ENCODE assay signal across 13 mouse cellular contexts in genomic region chr13:60748556-60748955, GRCm38 (mm10). TPM values are rescaled to one million over a fixed set of nuclear protein-coding genes. Genes with fewer than 3 reads are reported as not detected.
A peak's percentile ranks its signal among the peaks of the same experiment; 100 is the strongest.
DNase-seq lines count a peak whose midpoint lies in the region; ATAC-seq and TF ChIP-seq lines count a peak whose summit lies in the region.
"Had no signal": no experiment of that assay in that cellular context is flagged by ENCODE, and none has a peak within 500 bp of the region (broad histone marks: within the 10 kb centered on the region; RNA-seq: fewer than 3 reads in every experiment).

No protein-coding gene starts in this region.

- no peak overlapping the region for H3K4me3 ChIP-seq in hindbrain, postnatal 0 days (ENCODE audit: low read length)
- H3K4me3 ChIP-seq in hindbrain, embryonic 16.5 days (ENCODE audit: low read length): no peak overlapping the region
- no peak overlapping the region for H3K4me3 ChIP-seq in midbrain, embryonic 14.5 days (replicated peaks; ENCODE audit: low read depth, low read length)
- no peak overlapping the region for H3K4me3 ChIP-seq in midbrain, embryonic 16.5 days (ENCODE audit: low read depth, low read length)
- H3K4me3 ChIP-seq: megakaryocyte, embryonic 14.5 days had no signal

- H3K9ac ChIP-seq in hindbrain, postnatal 0 days (replicated peaks; ENCODE audit: low read length): no peak overlapping the region
- H3K9ac ChIP-seq in hindbrain, embryonic 16.5 days (ENCODE audit: low read depth, low read length): no peak overlapping the region
- no peak overlapping the region for H3K9ac ChIP-seq in midbrain, embryonic 14.5 days (replicated peaks; ENCODE audit: low read length)
- no peak overlapping the region for H3K9ac ChIP-seq in midbrain, embryonic 16.5 days (ENCODE audit: low read depth, low read length)

- H3K4me2 ChIP-seq in hindbrain, postnatal 0 days (ENCODE audit: low read depth, low read length): no peak overlapping the region
- H3K4me2 ChIP-seq in hindbrain, embryonic 16.5 days (ENCODE audit: low read length): no peak overlapping the region
- H3K4me2 ChIP-seq in midbrain, embryonic 14.5 days (ENCODE audit: low read length): no peak overlapping the region
- H3K4me2 ChIP-seq in midbrain, embryonic 16.5 days (ENCODE audit: low read length): no peak overlapping the region

- ATAC-seq in hindbrain, postnatal 0 days: 0 out of 2 replicates have a peak, but pooled peaks have one; percentile 15
- ATAC-seq in hindbrain, embryonic 16.5 days: no peak
- ATAC-seq in midbrain, embryonic 14.5 days (ENCODE audit: low FRiP score, low TSS enrichment): no peak
- no peak for ATAC-seq in midbrain, embryonic 16.5 days

- H3K4me1 ChIP-seq in hindbrain, postnatal 0 days (ENCODE audit: insufficient read depth, low read length): no peaks in the 10 kb centered on the region
- peaks cover 3% of the 10 kb centered on the region; the same call in 1 of the 2 replicates for H3K4me1 ChIP-seq in hindbrain, embryonic 16.5 days (ENCODE audit: control insufficient read depth, insufficient read depth, low read depth, low read length)
- 0 out of 2 replicates have a peak, but pooled peaks cover 3% of the 10 kb centered on the region for H3K4me1 ChIP-seq in midbrain, embryonic 14.5 days (ENCODE audit: control insufficient read depth, insufficient read depth, low read length)
- H3K4me1 ChIP-seq in midbrain, embryonic 16.5 days (ENCODE audit: control insufficient read depth, insufficient read depth, low read length): no peaks in the 10 kb centered on the region

- H3K9me3 ChIP-seq in hindbrain, postnatal 0 days (ENCODE audit: low read length): no peaks in the 10 kb centered on the region
- peaks cover 2% of the 10 kb centered on the region; the same call in 1 of the 2 replicates for H3K9me3 ChIP-seq in hindbrain, embryonic 16.5 days (ENCODE audit: control insufficient read depth, low read length)
- no peaks in the 10 kb centered on the region for H3K9me3 ChIP-seq in midbrain, embryonic 14.5 days (ENCODE audit: control insufficient read depth, low read length)
- H3K9me3 ChIP-seq in midbrain, embryonic 16.5 days (replicated peaks; ENCODE audit: control insufficient read depth, low read length, poor library complexity, severe bottlenecking): no peaks in the 10 kb centered on the region

- H3K27me3 ChIP-seq in hindbrain, postnatal 0 days (ENCODE audit: insufficient read depth, low read length): no peaks in the 10 kb centered on the region
- H3K27me3 ChIP-seq in hindbrain, embryonic 16.5 days (replicated peaks; ENCODE audit: control insufficient read depth, insufficient read depth, low read length): no peaks in the 10 kb centered on the region
- H3K27me3 ChIP-seq in midbrain, embryonic 14.5 days (ENCODE audit: control insufficient read depth, insufficient read depth, low read length): no peaks in the 10 kb centered on the region
- no peaks in the 10 kb centered on the region for H3K27me3 ChIP-seq in midbrain, embryonic 16.5 days (ENCODE audit: control insufficient read depth, insufficient read depth, low read depth, low read length)
- no peaks in the 10 kb centered on the region for H3K27me3 ChIP-seq in splenic B cell, adult 2 months (ENCODE audit: control insufficient read depth, insufficient read depth, low read length, poor library complexity, severe bottlenecking)
- H3K27me3 ChIP-seq: megakaryocyte, embryonic 14.5 days had no signal

- H3K36me3 ChIP-seq in hindbrain, postnatal 0 days (ENCODE audit: insufficient read depth, low read length): peaks cover 48% of the 10 kb centered on the region
- peaks cover 23% of the 10 kb centered on the region for H3K36me3 ChIP-seq in hindbrain, embryonic 16.5 days (ENCODE audit: control insufficient read depth, insufficient read depth, low read length)
- peaks cover 64% of the 10 kb centered on the region for H3K36me3 ChIP-seq in midbrain, embryonic 14.5 days (ENCODE audit: control insufficient read depth, insufficient read depth, low read length)
- H3K36me3 ChIP-seq in midbrain, embryonic 16.5 days (ENCODE audit: control insufficient read depth, insufficient read depth, low read length): peaks cover 41% of the 10 kb centered on the region
- no peaks in the 10 kb centered on the region for H3K36me3 ChIP-seq in splenic B cell, adult 2 months (ENCODE audit: control insufficient read depth, insufficient read depth, low read length, poor library complexity, severe bottlenecking)
- H3K36me3 ChIP-seq: G1E had no signal

- WGBS in hindbrain, postnatal 0 days: 84% methylated on average over 2 of the region's 2 CpGs
- 87% methylated on average over 2 of the region's 2 CpGs for WGBS in hindbrain, embryonic 16.5 days
- WGBS in midbrain, embryonic 14.5 days: 93% methylated on average over 2 of the region's 2 CpGs
- WGBS in midbrain, embryonic 16.5 days: 88% methylated on average over 2 of the region's 2 CpGs

- TF ChIP-seq CTCF in hindbrain, postnatal 0 days (IDR thresholded peaks at IDR 0.05; ENCODE audit: low read depth): peak; percentile 73

- H3K27ac ChIP-seq in hindbrain, postnatal 0 days: no peak overlapping the region
- H3K27ac ChIP-seq in hindbrain, embryonic 16.5 days (ENCODE audit: low read depth, low read length): no peak overlapping the region
- H3K27ac ChIP-seq in midbrain, embryonic 14.5 days (replicated peaks; ENCODE audit: low read depth, low read length): no peak overlapping the region
- H3K27ac ChIP-seq in midbrain, embryonic 16.5 days (ENCODE audit: low read length): no peak overlapping the region

- DNase-seq in hindbrain, postnatal 0 days (ENCODE audit: low spot score): peak; percentile 33
- DNase-seq in midbrain, embryonic 14.5 days: peak; percentile 44
- peak; percentile 46 for DNase-seq in brain, adult 2 months (ENCODE audit: low read depth, low spot score)
- DNase-seq in splenic B cell, adult 2 months (ENCODE audit: low read depth, low spot score): peak; percentile 7
- no peak for DNase-seq in adrenal gland, postnatal 4 days (ENCODE audit: low spot score in 2 of 2)
- no peak for DNase-seq in lung, adult 18-20 months
- DNase-seq: kidney, adult 8-10 months had no signal

RNA-seq across cellular contexts. Expression of gene BC051665, which starts 37.6 kb away (rescaled TPM):
- not detected in 2 replicates for total RNA-seq in hindbrain, postnatal 0 days (2014; rRNA removed)
- polyA plus RNA-seq in hindbrain, postnatal 0 days (2015; fragmentation: Nextera tagmentation; extraction: Ambion mirVana): not detected in 2 replicates
- not detected in 2 replicates for polyA plus RNA-seq in hindbrain, embryonic 16.5 days (2015; fragmentation: Nextera tagmentation; extraction: Ambion mirVana)
- not detected in 2 replicates for polyA plus RNA-seq in midbrain, embryonic 14.5 days (2014; fragmentation: Nextera tagmentation; extraction: Ambion mirVana)
- not detected in 2 replicates for polyA plus RNA-seq in midbrain, embryonic 16.5 days (2015; fragmentation: Nextera tagmentation; extraction: Ambion mirVana)
- total RNA-seq in adrenal gland, postnatal 4 days (2021): not detected
- total RNA-seq: G1E had no signal
- polyA plus RNA-seq: G1E; heart, embryonic 14.5 days; limb, embryonic 11.5 days had no signal

RNA-seq across cellular contexts. Expression of gene Ctsll3, which starts 54.1 kb away (rescaled TPM):
- not detected in 2 replicates for total RNA-seq in hindbrain, postnatal 0 days (2014; rRNA removed)
- not detected in 2 replicates for polyA plus RNA-seq in hindbrain, postnatal 0 days (2015; fragmentation: Nextera tagmentation; extraction: Ambion mirVana)
- polyA plus RNA-seq in hindbrain, embryonic 16.5 days (2015; fragmentation: Nextera tagmentation; extraction: Ambion mirVana): not detected in 2 replicates
- not detected in 2 replicates for polyA plus RNA-seq in midbrain, embryonic 14.5 days (2014; fragmentation: Nextera tagmentation; extraction: Ambion mirVana)
- polyA plus RNA-seq in midbrain, embryonic 16.5 days (2015; fragmentation: Nextera tagmentation; extraction: Ambion mirVana): not detected in 2 replicates
- total RNA-seq in adrenal gland, postnatal 4 days (2021): not detected
- total RNA-seq: G1E had no signal
- polyA plus RNA-seq: G1E; heart, embryonic 14.5 days; limb, embryonic 11.5 days had no signal

Comparison
In these comparisons a context has a peak if more than half of its experiments do, and no peak if none do; other contexts are left out.
1. DNase-seq: peak in hindbrain, postnatal 0 days (single experiment), midbrain, embryonic 14.5 days (single experiment), brain, adult 2 months (single experiment) and splenic B cell, adult 2 months (single experiment); none in adrenal gland, postnatal 4 days (0 of 2) and lung, adult 18-20 months (0 of 2).